Mouse (Mus musculus) forebrain, embryonic 15.5 days (tissue): ENCODE data around the gene Trim3. TPM values are rescaled to one million over a fixed set of nuclear protein-coding genes. Genes with fewer than 3 reads are reported as not detected.

Experiments
- polyA plus RNA-seq: library from polyadenylated mRNA; unstranded; fragments of >200 nt; fragmentation: Nextera tagmentation; extraction: Ambion mirVana; gene quantifications from 2 replicates; pipeline ENCODE4 v1.2.1, GENCODE M21; 2015

Trim3 gene
- polyA plus RNA-seq, 1 experiment from 2014 or later: 72.3 TPM

Other genes with a start within 250 kb of the Trim3 start
- gene Fam160a2, start 233.5 kb downstream of the Trim3 start, polyA plus RNA-seq: 50.2 and 50.6 TPM in 2 replicates
- 0.09 and 0.11 TPM in 2 replicates for gene Cnga4, start 229.0 kb downstream of the Trim3 start, polyA plus RNA-seq
- gene Cckbr, start 207.8 kb downstream of the Trim3 start, polyA plus RNA-seq: 1.5 TPM in 2 replicates
- gene Cavin3, start 151.3 kb downstream of the Trim3 start, polyA plus RNA-seq: 24.2 and 25.5 TPM in 2 replicates
- 65.5 and 69.8 TPM in 2 replicates for gene Smpd1, start 79.2 kb downstream of the Trim3 start, polyA plus RNA-seq
- gene Apbb1, start 51.9 kb downstream of the Trim3 start, polyA plus RNA-seq: 249 and 255 TPM in 2 replicates
- gene Hpx, start 33.4 kb downstream of the Trim3 start, polyA plus RNA-seq: 0.11 and 0.24 TPM in 2 replicates
- 135 and 139 TPM in 2 replicates for gene Timm10b, start 6.5 kb upstream of the Trim3 start, polyA plus RNA-seq
- 80.6 and 85.6 TPM in 2 replicates for gene Arfip2, start 6.8 kb upstream of the Trim3 start, polyA plus RNA-seq
- 6.9 and 14.7 TPM in 2 replicates for gene Gm45799, start 7.0 kb upstream of the Trim3 start, polyA plus RNA-seq
- 0.42 and 0.86 TPM in 2 replicates for gene Dnhd1, start 17.3 kb upstream of the Trim3 start, polyA plus RNA-seq
- 197 and 205 TPM in 2 replicates for gene Ilk, start 103.0 kb upstream of the Trim3 start, polyA plus RNA-seq
- 24.4 and 25.8 TPM in 2 replicates for gene Rrp8, start 103.8 kb upstream of the Trim3 start, polyA plus RNA-seq
- gene Taf10, start 110.8 kb upstream of the Trim3 start, polyA plus RNA-seq: 106 and 114 TPM in 2 replicates
- gene Tpp1, start 118.7 kb upstream of the Trim3 start, polyA plus RNA-seq: 33.9 and 35.1 TPM in 2 replicates
- gene Dchs1, start 154.1 kb upstream of the Trim3 start, polyA plus RNA-seq: 20.3 and 22.0 TPM in 2 replicates
- gene Mrpl17, start 177.5 kb upstream of the Trim3 start, polyA plus RNA-seq: 191 and 194 TPM in 2 replicates